Mouse (Mus musculus) small intestine, adult 2 months (tissue): Measurements from ENCODE around the gene Dgkh.

Source experiments
- CTCF ChIP-seq: fragments of 200-500 bp; IDR thresholded peaks from 2 replicates; pipeline ENCODE4 v1.5.1; 2012; ENCODE audit warnings: low read depth, mild to moderate bottlenecking, control low read depth, inconsistent platforms, low read length, moderate library complexity, mixed read lengths; ENCODE audit not compliant: insufficient replicate concordance, insufficient read length; ENCODE audit errors: extremely low read depth
- POLR2A ChIP-seq: fragments of 200-500 bp; IDR thresholded peaks from 2 replicates; pipeline ENCODE4 v1.6.1; 2012; ENCODE audit warnings: low read depth, mild to moderate bottlenecking, control low read depth, inconsistent platforms, low read length, moderate library complexity

GRCm38 (mm10) chr14:78775699-78776098 is 43.1 kb upstream of the Dgkh start:
- TF ChIP-seq CTCF (no peak), POLR2A (no peak)
